Mouse (Mus musculus): ENCODE measurements around the gene Erg. TPM values are rescaled to one million over a fixed set of nuclear protein-coding genes. Genes with fewer than 3 reads are reported as not detected.

Gene Erg
- 1 to 10 TPM; 8.1 to 9.1 TPM for total RNA-seq (2021)
- long read RNA-seq, experiment 1, partial matches to known transcripts = 0 of 2 reads
- long read RNA-seq, experiment 1, other reads (novel, unspliced or antisense) = 0 of 2 reads
- long read RNA-seq, experiment 2, partial matches to known transcripts = 0 of 2 reads
- long read RNA-seq, experiment 2, other reads (novel, unspliced or antisense) = 2 of 2 reads

- no peak for DNase-seq
- intact Hi-C loops (cut with DNase I) = no loop called here
- Histone ChIP-seq H3K27ac (no peak within 1 kb of the TSS), H3K4me3 (peak within 1 kb of the TSS; percentile 62)
- TF ChIP-seq CTCF (IDR thresholded peaks at IDR 0.05) = no peak
Observed at GRCm38 (mm10) chr16:95586311-95586602, at the start of gene Erg. Erg (minus strand) TSS chr16:95586593.

GRCm38 (mm10) chr16:95631816-95632215, 45.4 kb upstream of the Erg start:
- intact Hi-C loops (cut with DNase I) = no loop called here
- Histone ChIP-seq H3K27ac (no peak overlapping the region), H3K4me3 (no peak overlapping the region)
- no peak for DNase-seq
- TF ChIP-seq CTCF (IDR thresholded peaks at IDR 0.05) = no peak

DNA sequence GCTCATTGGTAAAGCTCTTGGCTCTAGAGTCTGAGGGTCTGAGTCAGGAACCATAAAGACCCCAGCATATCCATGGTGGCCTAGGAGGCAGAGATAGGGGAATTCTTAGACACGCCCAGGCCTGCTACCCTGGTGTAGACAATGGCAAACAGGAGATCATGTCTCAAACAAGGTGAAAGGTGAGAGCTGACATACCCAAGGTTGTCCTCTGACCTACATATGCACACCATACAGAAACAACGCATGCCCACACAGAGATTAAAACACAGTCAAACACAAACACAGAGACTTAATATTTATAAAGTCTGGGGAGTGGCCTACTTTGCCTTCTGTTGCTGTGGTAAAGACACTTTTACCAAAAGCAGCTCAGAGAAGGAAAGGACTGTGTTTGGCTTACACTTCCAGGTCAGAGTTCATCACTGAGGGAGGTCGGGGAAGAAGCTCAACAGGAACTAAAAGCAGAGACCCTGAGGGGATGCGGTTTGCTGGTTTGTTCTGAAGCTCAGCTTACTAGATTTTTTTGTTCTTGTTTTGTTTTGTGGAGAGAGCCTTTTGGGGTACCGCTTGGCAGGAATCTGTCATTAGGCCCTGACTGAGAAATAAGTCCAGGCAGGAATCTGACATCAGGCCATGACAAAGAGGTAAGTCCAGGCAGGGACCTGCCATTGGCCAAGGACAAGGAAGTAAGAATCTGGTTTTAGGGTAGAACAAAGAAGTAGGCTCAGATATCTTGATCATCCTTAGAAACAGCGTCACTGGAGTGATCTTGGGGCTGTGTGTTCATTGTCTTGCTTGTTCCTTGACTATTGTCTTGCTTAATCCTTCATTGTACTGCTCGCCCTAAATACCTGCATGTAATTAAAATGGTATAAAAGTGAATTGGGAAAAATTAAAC, 37.7 kb upstream of the Erg start:
- intact Hi-C loops (cut with DNase I) = no loop called here
- no peak for TF ChIP-seq CTCF (IDR thresholded peaks at IDR 0.05)
- DNase-seq = no peak
- no peak overlapping the region for H3K27ac ChIP-seq
- H3K4me3 ChIP-seq = no peak overlapping the region

DNA sequence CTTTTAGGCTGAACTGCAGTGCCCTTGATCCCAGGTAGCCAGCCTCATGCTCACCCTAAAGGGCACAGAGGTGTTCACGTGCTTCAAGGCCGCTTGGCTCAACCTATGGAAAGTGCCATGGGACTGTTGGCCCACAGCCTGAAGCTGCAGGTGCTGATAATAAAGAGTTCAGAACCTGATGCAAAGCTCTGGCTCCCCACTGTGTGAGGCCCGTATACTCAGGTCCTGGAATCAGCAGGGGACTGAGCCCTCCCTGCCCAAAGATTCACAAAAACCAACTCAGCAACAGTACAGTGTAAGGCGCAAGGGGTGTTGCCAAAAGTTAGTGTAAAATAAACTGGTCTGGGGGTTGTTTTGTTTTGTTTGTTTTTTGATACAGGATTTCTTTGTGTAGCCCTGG, 36.7 kb upstream of the Erg start:
- no peak for TF ChIP-seq CTCF (IDR thresholded peaks at IDR 0.05)
- Histone ChIP-seq H3K27ac (no peak overlapping the region), H3K4me3 (no peak overlapping the region)
- DNase-seq = no peak
- intact Hi-C loops (cut with DNase I) = no loop called here

DNA sequence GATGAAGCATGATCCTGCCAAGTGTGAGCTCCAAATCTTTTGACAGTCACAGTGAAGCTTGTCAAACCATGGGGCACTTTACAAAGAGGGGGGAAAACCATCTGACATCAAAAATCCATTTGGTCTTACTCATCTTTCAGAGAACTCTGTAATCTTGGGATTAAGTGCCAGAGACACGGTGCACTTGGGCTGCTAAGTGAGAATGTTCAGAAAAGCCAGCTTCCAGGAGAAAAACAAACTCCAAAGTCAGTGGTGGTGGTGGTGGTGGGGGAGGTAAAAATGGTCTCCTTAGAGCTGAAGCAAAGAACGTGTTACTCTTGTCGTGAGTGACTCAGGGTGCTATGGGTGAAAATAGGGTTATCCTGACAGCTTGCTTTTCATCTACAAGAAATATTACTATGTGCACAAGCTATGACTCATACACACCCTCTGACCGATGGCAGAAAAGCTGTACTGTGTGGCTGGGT, 33.5 kb upstream of the Erg start:
- intact Hi-C loops (cut with DNase I) = no loop called here
- H3K27ac ChIP-seq = no peak overlapping the region
- no peak overlapping the region for H3K4me3 ChIP-seq
- no peak for TF ChIP-seq CTCF (IDR thresholded peaks at IDR 0.05)
- no peak for DNase-seq

DNA sequence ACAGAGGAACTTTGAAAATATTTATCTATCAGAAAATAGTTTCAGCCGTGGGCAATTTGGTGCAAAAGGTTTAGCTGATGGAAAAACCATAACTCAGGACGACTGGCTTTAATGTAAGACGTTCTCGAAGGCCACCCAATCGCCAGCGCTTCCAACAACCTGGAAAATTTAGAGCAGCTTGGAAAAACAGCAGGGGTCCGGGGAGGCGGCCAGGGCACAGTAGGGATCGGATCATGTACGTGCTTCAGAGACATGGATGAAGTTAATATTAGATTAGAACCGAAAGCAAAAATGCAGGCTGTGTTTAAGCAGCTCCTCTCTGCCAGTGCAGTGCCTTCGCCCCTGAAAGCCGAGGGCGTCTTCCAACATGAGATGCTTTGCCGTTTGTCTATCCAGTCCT, 31.8 kb upstream of the Erg start:
- TF ChIP-seq CTCF (IDR thresholded peaks at IDR 0.05) = no peak
- no peak for DNase-seq
- Histone ChIP-seq H3K27ac (peak overlapping the region; percentile 28), H3K4me3 (peak overlapping the region; percentile 46)
- intact Hi-C loops (cut with DNase I) = no loop called here

- no peak for DNase-seq
- Histone ChIP-seq H3K4me3 (no peak overlapping the region), H3K27ac (peak overlapping the region; percentile 35; the same call in 1 of the 2 replicates)
- intact Hi-C loops (cut with DNase I) = no loop called here
- TF ChIP-seq CTCF (IDR thresholded peaks at IDR 0.05) = no peak
Observed at GRCm38 (mm10) chr16:95617720-95618119, 31.3 kb upstream of the Erg start.

GRCm38 (mm10) chr16:95615579-95615978, 29.2 kb upstream of the Erg start:
- H3K4me3 ChIP-seq = no peak overlapping the region
- peak; percentile 24 for DNase-seq

DNA sequence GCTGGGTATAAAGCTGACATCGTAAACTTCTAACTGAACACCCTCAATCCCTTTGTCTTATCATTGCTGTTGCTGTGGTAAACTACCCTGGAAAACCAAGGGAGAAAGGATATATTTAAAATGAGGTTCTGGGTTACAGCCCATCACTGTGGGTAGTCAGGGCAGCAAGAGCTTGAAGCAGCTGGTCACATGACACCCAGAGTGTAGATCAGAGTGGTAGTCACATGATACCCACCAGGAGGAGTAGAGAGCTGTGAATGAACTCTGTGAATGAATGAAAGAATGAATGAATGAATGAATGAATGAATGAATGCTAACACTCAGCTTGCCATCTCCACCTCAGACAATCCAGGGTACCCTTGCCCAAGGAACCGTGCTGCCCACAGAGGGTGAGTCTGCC, 28.1 kb upstream of the Erg start:
- intact Hi-C loops (cut with DNase I) = no loop called here
- no peak for DNase-seq
- no peak for TF ChIP-seq CTCF (IDR thresholded peaks at IDR 0.05)

More at GRCm38 (mm10) chr16:95615579-95615978, 29.2 kb upstream of the Erg start:
- TF ChIP-seq CTCF (IDR thresholded peaks at IDR 0.05) = peak; percentile 76
- no peak overlapping the region for H3K27ac ChIP-seq
- intact Hi-C loops (cut with DNase I) = no loop called here

GRCm38 (mm10) chr16:95611982-95612746, 25.8 kb upstream of the Erg start:
- DNase-seq = no peak
- intact Hi-C loops (cut with DNase I) = no loop called here
- no peak overlapping the region for H3K4me3 ChIP-seq
- no peak for TF ChIP-seq CTCF (IDR thresholded peaks at IDR 0.05)
- no peak overlapping the region for H3K27ac ChIP-seq

More for the DNA sequence above, 28.1 kb upstream of the Erg start:
- Histone ChIP-seq H3K4me3 (no peak overlapping the region), H3K27ac (no peak overlapping the region)

DNA sequence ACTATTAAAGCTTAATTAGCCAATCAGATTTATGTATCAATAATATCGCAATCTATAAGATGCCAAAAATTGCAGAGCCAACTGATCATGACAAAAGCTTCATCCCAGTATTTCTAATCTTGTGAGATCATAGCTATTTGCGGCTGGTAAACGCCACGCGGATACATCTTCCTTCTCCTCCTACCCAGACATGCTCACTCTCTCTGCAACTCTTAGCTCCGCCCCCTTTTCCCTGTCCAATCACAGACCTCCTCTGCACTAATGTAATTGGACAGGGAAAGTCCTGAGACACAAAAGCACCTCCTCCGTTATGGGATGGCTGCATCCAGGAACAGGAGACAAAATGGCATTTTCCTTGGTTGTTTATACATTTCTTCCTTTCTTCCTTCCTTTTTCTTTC, 22.2 kb upstream of the Erg start:
- Histone ChIP-seq H3K27ac (no peak overlapping the region), H3K4me3 (no peak overlapping the region)
- DNase-seq = no peak
- TF ChIP-seq CTCF (IDR thresholded peaks at IDR 0.05) = no peak
- intact Hi-C loops (cut with DNase I) = no loop called here

DNA sequence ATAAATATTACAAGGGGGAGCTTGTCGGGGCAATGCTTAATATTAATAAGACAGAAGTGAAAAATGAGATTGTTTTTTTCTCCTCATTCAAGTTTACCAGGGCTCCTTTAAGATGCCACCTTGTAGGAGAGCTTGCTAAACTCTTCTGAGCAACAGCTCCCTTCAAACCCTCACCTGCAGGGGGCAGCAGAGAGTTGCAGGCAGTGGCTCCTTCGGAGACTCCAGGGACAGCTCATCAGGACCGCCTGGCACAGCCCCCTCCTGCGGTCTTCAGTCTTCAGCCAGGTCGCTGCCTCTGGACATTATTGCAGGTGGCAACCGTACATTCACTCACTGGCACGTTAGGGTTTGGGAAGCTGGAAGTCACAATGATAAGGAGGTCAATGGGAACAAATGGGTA, 18.9 kb upstream of the Erg start:
- peak; percentile 85 for DNase-seq
- H3K4me3 ChIP-seq = no peak overlapping the region
- peak; percentile 98 for TF ChIP-seq CTCF (IDR thresholded peaks at IDR 0.05)
- intact Hi-C loops (cut with DNase I) = no loop called here
- no peak overlapping the region for H3K27ac ChIP-seq

DNA sequence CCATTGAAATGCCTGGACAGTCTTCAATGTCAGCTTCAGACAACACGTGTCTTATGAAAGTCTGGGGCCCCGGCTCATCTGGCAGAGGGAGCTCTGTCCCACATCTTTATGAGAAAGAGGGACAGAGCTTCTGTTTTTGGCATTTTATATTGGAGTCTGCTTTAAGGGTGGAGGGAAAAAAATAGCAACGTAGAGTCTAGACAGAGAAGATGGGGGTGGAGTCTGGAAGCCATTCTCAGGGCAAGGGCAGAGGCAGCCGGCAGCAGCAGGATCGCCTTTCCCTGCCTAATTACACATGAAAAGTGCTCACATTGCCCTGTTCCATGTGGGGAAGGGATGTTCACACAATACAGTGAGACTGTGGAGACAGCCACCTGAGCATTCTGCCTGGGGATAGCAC, 16.1 kb upstream of the Erg start:
- TF ChIP-seq CTCF (IDR thresholded peaks at IDR 0.05) = no peak
- intact Hi-C loops (cut with DNase I) = no loop called here
- Histone ChIP-seq H3K27ac (0 out of 2 replicates have a peak overlapping the region, but pooled peaks have one; percentile 24), H3K4me3 (no peak overlapping the region)
- no peak for DNase-seq

Data from gastrocnemius, adult 2 months (tissue).